Mouse (Mus musculus): ENCODE measurements around the gene 4930503B20Rik. TPM values are rescaled to one million over a fixed set of nuclear protein-coding genes. Genes with fewer than 3 reads are reported as not detected.

4930503B20Rik gene
- total RNA-seq, 2 experiments from 2014 or later = not detected

GRCm38 (mm10) chr3:146599198-146599900 lies 51.8 kb downstream of the 4930503B20Rik start:
- DNase-seq (ENCODE audit: low spot score in 2 of 2) = peak in 1 of 2 experiments; percentile 22

GRCm38 (mm10) chr3:146598411-146598810 lies 52.7 kb downstream of the 4930503B20Rik start:
- no peak for DNase-seq (ENCODE audit: low spot score in 2 of 2)

- DNase-seq (ENCODE audit: low spot score in 2 of 2) = no peak
These were observed 54.3 kb downstream of the 4930503B20Rik start for GRCm38 (mm10) chr3:146596864-146597263.

- DNase-seq (ENCODE audit: low spot score in 2 of 2) = no peak
These were observed 54.7 kb downstream of the 4930503B20Rik start for GRCm38 (mm10) chr3:146596387-146596786.

GRCm38 (mm10) chr3:146595440-146595839 lies 55.7 kb downstream of the 4930503B20Rik start:
- DNase-seq (ENCODE audit: low spot score in 2 of 2) = no peak

Other genes starting within 250 kb of the 4930503B20Rik start
- 100 to 1,000 TPM; 191 to 199 TPM for gene Ssx2ip, start 246.7 kb downstream of the 4930503B20Rik start, total RNA-seq (2021)
- gene Ctbs, start 201.5 kb downstream of the 4930503B20Rik start, total RNA-seq (2021) = 1 to 10 TPM; 6.7 to 8.2 TPM
- gene Spata1, start 151.6 kb downstream of the 4930503B20Rik start, total RNA-seq (2021) = 1 to 10 TPM; 3.2 to 3.3 TPM
- gene Gng5, start 151.5 kb downstream of the 4930503B20Rik start, total RNA-seq (2021) = 10 to 100 TPM; 41.1 to 64.9 TPM
- gene Rpf1, start 129.9 kb downstream of the 4930503B20Rik start, total RNA-seq (2021) = 10 to 100 TPM; 17.0 to 18.6 TPM
- under 1 TPM; 0.38 to 0.75 TPM for gene Uox, start 80.9 kb downstream of the 4930503B20Rik start, total RNA-seq (2021)
- gene Dnase2b, start 35.7 kb downstream of the 4930503B20Rik start, total RNA-seq (2021) = not detected
- under 1 TPM; 0.83 to 0.94 TPM for gene Samd13, start 34.3 kb upstream of the 4930503B20Rik start, total RNA-seq (2021)
- gene Prkacb, start 161.7 kb upstream of the 4930503B20Rik start, total RNA-seq (2021) = 100 to 1,000 TPM; 249 to 257 TPM
- 10 to 100 TPM; 78.7 to 88.3 TPM for gene Ttll7, start 201.1 kb upstream of the 4930503B20Rik start, total RNA-seq (2021)